In genomic region chr5:36695461-36696231, GRCm38 (mm10) we compare ENCODE assay signal across 1 mouse cellular context.
TF ChIP-seq lines count a peak whose summit lies in the region.

Gene D5Ertd579e, minus strand, starts transcription at chr5:36696024.

TF ChIP-seq in CH12.LX, 34 proteins besides CTCF, POLR2A, EP300 and RAD21 (continued from another document):
- TF ChIP-seq JUND (conservative IDR thresholded peaks at IDR 0.05; ENCODE audit: low read depth, low read length) (no peak), KAT2A (IDR thresholded peaks at IDR 0.05; ENCODE audit: insufficient replicate concordance, low read length) (peak; percentile 91), JUN (IDR thresholded peaks at IDR 0.05; ENCODE audit: insufficient read depth, low read depth, low read length) (no peak), USF1 (IDR thresholded peaks at IDR 0.05; ENCODE audit: low read depth, low read length) (no peak), ETS1 (conservative IDR thresholded peaks at IDR 0.05; ENCODE audit: low read depth, low read length) (no peak), ZMIZ1 (IDR thresholded peaks at IDR 0.05; ENCODE audit: low read depth, low read length) (peak; percentile 54; the same call in 1 of the 2 replicates), USF2 (conservative IDR thresholded peaks at IDR 0.05; ENCODE audit: low read depth, low read length) (no peak), TCF12 (IDR thresholded peaks at IDR 0.05; ENCODE audit: low read depth, low read length) (peak; percentile 78), MAX (IDR thresholded peaks at IDR 0.05; ENCODE audit: low read length) (peak; percentile 77), GABPA (IDR thresholded peaks at IDR 0.05; ENCODE audit: insufficient replicate concordance, low read depth, low read length) (no peak), BHLHE40 (IDR thresholded peaks at IDR 0.05; ENCODE audit: low read depth, low read length) (no peak), MXI1 (IDR thresholded peaks at IDR 0.05; ENCODE audit: low read depth, low read length) (peak; percentile 92), MYC (IDR thresholded peaks at IDR 0.05; ENCODE audit: low read depth, low read length) (peak; percentile 55; the same call in 1 of the 2 replicates), NELFE (IDR thresholded peaks at IDR 0.05; ENCODE audit: low read depth, low read length) (peak; percentile 49; the same call in 1 of the 2 replicates), IRF4 (IDR thresholded peaks at IDR 0.05; ENCODE audit: low read depth, low read length) (peak; percentile 61; the same call in 1 of the 2 replicates), ZNF384 (IDR thresholded peaks at IDR 0.05; ENCODE audit: low read depth, low read length) (no peak)
